Mouse (Mus musculus) cerebellum, postnatal 25 days (tissue): Measurements from ENCODE around the gene Mad1l1.
"Not testable (repeated sequence)": the region's sequence is repeated elsewhere in the genome, so short reads cannot be mapped to it uniquely, and the experiment has no call there.

Experiments used
- DNase-seq, 2 experiments: peaks; one replicate each; pipeline ENCODE4 v3.0.0; 2021; ENCODE audit warnings: mixed read lengths in 2 of 2

The Mad1l1 gene

DNA sequence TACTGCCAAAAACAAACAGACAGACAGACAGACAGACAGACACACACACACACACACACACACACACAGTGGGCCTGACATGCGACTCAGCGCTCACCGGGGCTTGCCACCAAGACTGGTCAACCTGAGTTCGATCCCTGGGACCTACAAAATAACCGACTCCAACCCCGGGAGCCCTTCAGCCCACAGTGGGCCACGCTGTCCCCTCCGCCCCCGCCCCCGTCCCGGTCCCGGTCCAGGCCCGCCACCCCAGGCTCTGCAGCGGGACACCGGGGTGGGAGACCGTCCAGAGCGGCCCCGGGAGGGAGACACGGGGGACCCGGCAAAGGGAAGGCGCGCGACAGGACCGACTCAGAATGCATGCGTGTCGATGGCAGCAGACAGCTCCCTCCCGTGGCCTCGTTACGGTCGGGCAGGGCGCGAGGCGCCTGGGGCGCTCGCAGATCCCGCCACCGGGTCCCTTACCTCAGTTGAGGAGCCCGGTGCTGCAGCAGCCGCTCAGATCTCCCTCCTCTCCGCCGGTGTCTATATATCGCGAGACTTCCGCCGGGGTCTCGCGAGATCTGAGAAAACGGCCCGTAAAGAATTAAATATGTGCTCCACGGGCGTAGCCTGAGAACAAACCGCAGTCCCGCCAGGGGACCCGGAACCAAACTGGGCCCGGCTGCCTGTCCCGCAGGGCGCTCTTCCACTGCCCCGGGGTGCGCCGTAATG is at the start of gene Mad1l1, which contains the start of gene Nudt1:
Gene Mad1l1, minus strand, starts transcription at position 511 of the 714 bp plus-strand sequence.
Gene Nudt1, plus strand, starts transcription at position 615 of the 714 bp plus-strand sequence.
- DNase-seq: peak; percentile 92 to 94

DNA sequence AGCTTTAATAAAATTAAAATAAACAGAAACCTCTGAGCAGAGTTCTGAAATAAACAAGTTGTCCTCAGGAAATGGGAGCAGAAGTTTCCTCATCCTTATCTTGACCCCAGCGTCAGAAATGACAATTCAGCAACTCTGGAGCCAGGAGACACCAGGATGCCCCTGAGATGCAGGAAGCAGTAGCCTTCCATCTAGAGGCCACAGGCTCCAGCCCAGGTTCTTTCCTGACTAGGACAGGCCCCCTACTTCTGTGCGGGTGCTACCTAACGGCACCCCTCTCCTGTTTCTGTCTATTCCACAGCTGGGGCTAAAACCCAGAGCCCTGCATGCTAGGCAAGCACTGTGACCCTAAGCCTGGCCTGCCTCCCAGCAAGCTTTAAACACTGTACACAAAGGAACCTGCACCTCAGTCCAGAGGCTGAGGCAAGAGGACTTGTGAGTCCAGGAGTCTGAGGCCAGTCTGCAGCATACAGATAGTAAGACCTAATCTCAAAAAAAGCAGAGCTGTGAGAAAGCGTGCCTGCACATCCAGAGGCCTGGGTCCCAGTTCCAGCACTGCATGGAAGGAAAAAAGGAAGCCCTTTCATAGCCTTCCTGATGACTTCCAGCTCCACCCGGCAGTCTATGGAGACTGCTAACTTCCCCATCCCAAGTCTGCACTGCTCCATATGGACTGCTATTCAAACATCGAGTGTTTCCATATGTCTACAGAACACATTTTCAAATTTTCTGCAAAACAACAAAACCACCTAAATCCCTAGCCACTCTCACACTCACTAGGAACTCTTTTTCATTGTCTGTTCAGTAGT is 49.3 kb upstream of the Mad1l1 start:
- DNase-seq: no peak

DNA sequence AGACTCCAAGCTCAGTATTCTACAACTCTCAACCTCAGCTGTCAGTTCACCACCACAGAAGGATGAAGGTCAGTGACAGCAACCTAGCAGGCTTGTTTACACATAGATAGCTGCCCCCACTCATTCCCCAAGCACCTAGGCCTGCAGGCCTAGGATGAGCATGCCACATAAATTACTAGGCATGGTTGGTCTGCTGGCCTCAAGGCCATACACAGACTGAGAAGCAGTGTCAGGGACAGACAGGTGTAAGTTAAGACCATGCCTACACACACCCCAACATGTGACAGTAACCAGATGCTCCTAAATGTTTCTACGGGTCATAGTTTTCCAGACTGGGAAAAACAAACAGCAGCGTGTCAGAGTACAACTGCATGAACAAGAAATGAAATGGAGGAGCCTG is 48.1 kb upstream of the Mad1l1 start:
- no peak for DNase-seq

DNA sequence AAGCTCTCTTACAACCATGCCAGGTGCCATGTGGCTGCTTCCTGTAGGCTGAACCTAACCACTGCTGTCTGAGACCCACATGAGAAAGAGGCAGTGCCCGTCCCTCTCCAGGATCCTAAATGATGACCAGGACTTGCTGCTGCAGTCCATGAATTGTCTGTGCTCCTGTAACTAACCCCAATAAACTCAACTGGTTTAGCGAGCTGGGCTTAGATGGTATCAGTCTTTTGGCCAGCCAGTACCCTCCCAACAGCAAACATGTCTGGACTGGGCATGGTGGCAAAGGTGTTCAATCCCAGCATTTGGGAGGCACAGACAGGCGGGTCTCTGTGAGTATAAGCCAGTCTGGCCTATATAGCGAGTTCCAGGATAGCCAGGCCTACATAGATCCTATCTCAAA is 47.6 kb upstream of the Mad1l1 start:
- no peak for DNase-seq

DNA sequence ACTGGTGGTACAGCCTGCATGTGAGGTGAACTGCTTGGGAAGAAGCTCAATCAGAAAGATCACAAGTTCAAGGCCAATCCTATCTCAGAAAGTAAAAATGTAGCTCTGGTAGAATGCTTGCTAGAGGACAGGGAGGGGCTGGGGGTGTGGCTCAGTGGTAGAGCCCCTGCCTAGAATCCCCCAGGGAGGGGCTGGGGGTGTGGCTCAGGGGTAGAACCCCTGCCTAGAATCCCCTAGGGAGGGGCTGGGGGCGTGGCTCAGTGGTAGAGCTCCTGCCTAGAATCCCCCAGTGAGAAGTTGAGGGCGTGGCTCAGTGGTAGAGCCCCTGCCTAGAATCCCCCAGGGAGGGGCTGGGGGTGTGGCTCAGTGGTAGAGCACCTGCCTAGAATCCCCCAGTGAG is 46.8 kb upstream of the Mad1l1 start:
- DNase-seq: not testable (repeated sequence)

DNA sequence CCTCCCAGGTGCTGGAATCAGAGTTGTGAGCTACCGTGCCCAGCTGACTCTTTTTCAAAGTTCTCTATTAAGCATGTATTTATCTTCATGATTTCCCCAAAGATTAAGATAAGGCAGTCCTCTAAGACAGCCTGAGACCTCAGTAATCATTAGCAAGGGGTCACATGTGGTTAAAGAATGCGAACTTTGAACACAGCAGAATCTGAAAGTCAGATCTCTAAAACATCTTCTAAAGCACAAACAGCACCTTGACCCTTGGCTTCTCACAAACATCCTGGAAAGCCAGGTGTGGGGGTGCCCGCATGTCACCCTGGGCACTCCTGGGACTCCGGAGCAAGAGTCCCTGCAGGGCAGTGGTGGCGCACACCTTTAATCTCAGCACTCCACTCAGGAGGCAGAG is 43.1 kb upstream of the Mad1l1 start:
- DNase-seq: no peak

DNA sequence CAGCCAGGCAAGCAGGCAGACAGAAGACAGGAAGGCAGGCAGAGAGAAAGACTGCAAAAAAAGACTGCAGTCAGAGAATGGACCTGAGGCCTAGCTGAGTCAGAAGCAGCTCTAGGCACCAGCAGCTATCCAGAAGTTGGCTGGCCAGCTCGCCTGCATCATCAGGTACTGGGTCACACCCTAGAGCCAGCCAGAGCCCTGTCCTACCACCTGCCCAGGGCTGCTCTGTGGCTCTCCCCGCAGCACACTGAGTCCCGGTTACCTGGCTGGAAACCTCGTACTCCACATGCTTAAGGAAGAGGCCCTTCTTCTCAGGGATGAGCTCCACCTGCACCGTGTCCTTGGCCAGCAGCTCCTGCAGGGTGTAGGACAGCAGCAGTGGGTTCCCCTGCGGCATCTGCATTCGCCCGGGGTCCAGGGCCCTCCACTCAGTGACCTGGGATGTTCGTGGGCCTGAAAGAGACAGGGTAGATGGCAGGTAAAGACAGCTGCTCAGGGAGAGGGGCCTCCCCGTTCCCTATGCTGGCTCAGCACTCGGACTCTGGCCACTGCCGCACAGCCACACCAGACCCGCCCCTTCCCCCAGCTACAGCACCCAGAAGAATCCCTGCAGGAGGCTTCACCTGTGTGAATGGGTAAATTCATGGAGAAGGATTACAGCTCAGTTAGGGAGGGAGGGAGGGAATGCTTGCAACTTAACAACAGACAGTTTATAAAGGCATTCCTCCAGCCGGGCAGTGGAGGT is 38.8 kb upstream of the Mad1l1 start:
- no peak for DNase-seq

DNA sequence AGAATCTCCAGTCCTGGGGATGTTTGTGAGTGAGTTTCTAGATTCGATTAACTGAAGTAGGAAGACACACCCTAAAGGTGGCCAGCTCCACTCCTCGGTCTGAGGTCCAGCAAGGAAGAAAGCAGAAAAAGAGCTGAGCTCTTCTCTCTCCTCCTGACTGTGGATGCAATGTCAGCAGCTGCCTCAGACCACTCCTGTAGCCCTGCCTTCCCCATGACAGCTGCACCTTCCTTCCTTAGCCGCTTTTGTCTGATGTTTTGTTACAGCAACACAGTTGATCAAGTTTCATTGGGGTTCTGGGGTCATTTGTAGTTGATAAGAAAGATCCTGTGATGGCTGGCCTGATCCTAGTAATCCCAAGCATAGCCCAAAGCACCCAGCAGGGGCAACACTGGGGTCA is 36.1 kb upstream of the Mad1l1 start:
- no peak for DNase-seq

DNA sequence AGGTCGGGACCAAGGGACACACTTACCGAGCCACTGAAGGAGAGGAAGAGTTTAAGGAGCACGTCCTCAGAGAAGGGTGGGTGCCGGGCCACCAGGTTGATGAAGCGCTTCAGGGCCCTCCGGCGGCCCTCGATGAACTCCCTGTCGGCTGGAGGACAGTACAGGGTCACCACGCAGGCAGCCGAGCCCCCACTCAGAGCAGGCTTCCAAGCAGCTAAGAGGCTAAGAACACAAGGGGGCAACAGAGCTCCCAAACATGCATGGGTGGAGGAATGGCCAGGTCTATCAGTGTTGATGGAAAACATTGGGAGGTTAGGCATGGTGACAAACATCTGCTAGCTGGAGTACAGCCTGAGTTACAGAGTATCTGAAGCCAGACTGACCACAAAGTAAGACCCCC is 34.6 kb upstream of the Mad1l1 start:
- DNase-seq: no peak

DNA sequence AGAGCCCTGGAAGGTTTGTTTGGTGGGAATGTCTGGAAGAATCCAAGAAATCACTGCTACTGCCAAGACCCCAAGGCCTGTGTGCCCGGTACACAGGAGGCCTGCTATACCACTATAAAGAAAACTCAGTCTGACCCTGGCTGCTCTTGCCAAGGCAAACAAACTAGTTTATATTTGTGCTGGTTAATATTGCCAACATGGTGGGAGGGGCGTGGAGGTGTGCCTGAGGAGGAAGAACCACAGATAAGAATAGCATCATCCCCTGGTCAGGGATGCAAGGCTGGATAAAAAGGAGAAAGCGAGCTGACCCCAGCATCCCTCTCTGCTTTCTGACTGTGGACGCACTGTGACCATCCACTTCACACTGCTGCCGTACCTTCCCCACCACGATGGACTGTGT is 31.0 kb upstream of the Mad1l1 start:
- DNase-seq: no peak

DNA sequence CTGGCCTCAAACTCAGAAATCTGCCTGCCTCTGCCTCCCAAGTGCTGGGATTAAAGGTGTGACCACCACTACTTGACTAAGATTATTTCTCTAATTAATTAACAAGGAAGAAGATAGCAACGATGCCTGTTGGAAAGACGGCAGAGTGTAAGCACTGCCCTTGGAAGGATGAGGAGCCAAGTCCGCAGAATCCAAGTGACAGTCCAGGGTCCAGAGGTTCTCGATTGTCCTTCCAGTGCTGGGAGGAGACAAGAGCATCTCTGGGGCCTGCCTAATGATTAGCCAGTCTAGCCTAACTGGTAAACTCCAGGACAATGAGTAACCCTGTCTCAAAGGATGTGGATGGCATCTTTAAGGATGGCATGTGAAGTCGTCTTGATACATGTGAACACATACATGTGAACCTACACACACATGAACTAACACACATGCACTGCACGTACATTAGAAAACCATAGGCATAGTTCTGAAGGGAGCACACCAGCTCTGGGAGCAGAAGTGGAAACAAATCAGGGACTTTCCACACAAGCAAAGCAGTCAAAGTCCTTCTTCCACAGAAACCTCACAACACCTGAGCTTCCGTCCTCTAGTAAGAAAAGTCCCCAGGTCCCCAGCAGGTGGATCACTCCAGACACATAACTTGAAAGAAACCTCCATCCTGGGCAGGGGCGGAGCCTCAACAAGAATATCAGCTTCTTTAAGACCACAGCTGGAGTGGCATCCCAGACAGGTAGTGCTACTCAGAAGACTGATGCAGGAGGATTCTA is 29.6 kb upstream of the Mad1l1 start:
- no peak for DNase-seq

DNA sequence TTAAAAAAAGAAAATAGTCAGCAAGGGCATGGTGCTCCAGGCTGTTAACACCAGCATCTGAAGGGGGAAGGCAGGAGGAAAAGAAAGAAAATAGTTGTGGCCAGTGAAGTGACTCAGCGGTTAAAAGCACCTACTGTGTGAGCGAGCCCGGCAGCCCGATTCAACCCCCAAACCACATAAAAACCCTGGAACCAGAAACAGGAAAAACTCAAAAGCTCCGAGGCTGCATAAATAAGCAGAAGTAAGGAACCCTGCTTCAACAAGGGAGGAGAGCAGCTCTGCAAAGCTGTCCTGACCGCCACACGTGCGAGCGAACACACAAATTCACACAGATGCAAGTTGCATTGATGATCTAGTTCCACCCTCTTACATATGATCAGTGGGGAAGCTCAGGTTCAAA is 28.5 kb upstream of the Mad1l1 start:
- no peak for DNase-seq

DNA sequence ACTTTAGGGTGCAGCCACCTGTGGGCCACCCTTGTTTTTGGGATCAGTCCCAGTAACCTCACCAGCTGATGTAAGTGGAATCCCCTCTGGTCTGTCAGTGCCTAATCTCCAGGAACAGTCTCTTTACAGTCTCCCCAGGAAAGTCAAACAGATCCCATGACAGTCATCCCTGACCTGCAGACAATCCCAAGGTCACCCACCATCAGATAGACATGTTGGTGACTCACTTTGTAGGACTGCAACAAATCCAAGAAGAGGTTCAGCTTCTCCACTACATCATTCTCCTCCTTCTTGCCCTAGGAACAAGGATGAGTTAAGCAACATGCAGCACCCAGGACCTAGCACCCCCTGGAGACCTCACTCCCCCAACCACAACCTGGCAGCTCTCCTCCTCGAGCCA is 24.7 kb upstream of the Mad1l1 start:
- DNase-seq: no peak

DNA sequence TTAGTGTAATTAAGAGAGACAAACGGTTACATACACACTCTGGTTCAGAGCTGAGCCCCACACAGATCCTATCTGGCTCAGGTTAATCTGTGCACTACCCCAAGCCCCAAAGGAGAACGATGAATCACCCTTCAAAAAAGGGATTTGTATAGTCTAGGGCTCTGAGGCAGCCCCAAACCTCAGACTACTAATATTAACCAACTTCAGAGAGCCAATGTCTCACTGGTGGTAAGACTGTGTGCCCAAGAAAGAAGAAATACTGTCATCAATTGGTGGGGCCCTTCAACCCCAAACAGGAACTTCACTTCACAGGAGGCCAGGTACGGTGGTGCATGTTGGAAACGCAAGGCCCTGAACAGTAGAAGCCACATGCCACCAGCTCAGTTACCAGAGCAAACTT is 23.9 kb upstream of the Mad1l1 start:
- DNase-seq: no peak

DNA sequence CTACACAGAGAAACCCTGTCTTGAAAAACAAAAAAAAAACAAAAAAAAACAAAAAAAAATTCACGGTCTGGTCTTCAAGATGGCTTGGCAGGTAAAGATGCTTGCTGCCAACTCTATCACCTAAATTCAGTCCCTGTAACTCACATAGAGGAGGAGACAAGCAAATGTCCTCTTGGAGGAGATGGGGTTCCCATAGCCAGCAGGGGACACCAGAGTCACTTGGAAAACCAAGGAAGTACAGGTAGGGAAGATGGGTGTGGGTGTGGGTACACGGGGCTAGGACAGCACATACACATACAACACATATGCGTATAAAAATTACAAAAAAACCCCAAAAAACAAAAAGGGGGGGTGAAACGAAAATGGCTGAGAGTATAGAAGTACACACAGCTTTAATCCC is 21.5 kb upstream of the Mad1l1 start:
- DNase-seq: no peak

DNA sequence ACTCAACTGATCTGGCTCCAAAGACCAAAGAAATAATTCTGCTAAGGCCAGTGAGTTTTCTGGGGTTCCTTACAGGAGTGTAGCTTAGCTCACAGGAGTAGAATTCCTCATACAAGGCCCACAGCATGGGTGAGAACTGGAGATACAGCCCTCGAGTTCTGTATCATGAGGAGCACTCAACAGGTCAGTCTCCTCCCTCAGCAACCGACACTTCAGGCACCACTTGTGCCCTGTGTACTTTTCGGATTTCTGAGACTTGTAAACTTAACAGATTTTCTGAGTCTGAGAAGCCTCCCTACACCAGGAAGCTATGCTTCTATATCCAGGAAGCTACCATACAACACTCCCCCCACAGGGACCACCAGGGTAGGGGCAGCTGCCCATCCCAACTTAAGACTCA is 18.5 kb upstream of the Mad1l1 start:
- DNase-seq: no peak

DNA sequence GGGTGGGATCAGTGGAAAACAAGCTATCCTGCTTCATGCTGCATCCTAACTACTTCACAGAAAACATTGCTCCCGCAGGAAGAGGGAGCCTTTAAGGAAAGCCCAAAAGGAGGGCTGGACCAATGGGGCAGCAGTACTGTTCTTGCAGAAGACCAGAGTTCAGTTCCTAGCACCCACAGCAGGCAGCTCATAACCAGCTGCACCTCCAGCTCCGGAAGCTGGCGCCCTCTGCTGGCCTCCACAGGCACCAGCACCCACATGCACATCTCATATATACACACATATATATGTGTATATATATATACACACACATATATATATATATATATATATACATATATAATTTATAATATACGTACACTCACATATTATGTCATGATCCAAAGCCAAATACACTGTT is 17.4 kb upstream of the Mad1l1 start:
- DNase-seq: no peak

DNA sequence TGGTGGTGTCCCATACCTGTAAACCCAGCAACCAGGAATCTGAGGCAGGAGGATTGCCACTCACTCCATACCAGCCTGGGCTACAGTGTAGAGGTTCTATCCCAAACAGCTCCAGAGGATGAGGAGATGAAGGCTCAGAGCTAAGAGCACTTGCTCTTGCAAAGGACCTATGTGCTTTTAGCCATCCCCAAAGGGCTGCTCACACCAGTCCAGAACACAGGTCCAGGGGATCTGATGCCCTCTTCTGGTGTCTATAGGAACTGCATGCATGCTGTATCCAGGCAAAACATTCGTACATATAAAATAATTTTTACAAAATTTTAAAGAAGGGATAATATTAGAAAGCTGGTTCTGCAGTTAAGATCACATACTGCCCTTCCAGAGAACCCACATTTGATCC is 15.3 kb upstream of the Mad1l1 start:
- peak; percentile 29 to 70 for DNase-seq

DNA sequence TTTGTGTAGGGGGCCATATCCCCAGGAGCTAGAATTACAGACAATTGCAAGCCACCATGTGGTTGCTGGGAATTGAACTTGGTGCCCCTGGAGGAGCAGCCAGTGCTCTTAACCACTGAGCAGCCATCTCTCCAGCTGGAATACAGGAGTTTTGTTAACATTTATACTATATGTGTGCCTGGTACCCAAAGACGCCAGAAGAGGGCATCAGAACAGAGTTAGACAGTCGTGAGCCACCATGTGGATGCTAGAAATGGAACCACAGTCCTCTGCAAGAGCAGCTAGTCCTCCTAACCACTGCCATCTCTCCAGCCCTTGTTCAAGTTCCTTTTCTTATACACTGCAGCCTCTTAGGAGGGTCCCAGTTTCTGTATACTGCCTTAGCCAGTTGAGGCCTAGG is 12.3 kb upstream of the Mad1l1 start:
- DNase-seq: no peak

DNA sequence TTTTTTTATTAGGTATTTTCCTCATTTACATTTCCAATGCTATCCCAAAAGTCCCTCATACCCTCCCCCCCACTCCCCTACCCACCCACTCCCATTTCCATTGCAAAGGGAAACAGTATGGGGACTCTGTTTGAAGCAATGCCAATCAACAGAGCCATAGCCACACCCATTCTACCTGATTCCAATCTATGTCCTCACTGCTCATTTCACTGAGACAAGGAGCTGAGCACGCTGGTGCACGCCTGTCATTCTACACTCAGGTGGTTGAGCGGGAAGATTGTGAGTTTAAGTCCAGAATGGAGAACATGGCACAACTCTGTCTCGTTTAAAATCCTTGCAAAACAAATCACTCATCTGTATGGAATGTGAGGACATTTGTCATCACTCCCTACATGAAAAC is 11.2 kb upstream of the Mad1l1 start:
- DNase-seq: no peak

DNA sequence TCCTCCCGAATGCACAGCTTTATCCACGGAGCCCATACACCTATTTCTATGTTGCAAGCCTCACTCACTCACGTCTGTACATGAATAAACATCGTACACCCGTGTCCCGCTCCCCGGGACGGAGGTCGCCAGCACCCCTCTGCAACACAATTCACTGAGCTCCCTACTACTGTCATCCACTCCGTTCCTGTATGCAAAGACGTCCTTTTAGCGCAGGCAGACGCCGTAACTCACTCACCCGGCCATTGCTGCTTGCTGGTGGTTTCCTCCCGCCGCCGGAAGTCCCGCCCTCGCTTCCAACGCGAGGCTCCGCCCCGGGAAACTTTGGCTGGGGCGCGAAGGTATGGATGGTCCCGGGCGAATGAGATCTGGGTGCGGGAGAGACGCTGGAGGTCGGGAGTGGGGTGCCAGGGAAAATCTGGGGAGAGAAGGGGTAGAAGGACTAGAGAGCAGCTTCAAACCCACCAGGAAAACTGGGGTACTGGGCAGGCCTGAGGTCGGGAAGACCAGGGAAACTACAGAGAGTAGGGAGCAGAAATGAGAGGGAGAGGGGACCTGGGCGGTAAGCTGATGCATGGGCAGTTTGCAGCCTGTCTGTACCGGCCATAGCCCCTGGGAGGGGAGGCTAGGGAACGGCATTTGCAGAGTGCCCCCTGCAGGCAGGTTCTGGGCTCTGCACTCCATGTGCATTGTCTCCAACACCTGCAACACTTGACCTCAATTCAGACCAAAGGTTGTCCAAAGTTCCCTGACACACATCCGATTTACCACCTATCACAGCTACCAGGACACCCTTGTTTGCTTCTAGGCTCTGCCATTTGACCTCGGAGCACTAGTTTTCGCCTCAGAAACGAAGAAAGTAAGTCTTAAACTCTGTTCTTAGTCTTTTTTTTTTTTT is 10.5 kb upstream of the Mad1l1 start, which contains the start of gene Mrm2:
Gene Mrm2, minus strand, starts transcription at position 284 of the 898 bp plus-strand sequence.
- peak; percentile 83 to 90 for DNase-seq

DNA sequence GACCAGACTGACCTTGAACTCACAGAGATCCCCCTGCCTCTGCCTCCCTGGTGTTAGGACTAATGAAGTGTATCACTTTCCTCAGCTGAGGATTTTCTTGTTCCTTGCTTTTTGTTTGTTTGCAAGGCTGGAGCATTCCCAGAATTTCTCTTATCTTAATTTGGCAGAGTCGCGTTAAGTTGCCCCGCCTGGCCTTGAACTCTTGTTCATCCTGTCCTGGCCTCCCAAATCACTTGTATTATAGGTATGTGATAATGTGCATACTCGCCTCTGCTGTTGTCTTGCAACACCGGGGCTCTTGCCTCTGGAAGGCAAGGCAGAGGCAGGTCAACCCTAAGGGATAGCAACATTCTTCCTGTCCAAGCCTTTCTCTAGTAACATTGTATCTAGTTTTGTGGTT is 2.7 kb upstream of the Mad1l1 start:
- no peak for DNase-seq
